Mouse (Mus musculus) midbrain, postnatal 0 days (tissue): ENCODE results near the gene Srrm2. TPM values are rescaled to one million over a fixed set of nuclear protein-coding genes. Genes with fewer than 3 reads are reported as not detected.
"Not testable (repeated sequence)": the region's sequence is repeated elsewhere in the genome, so short reads cannot be mapped to it uniquely, and the experiment has no call there.

Experiments
- ATAC-seq: fragments of 200-750 bp; cut with Nextera tagmentation; 2 replicates; pipeline ENCODE4 v1.8.0; 2017; ENCODE audit warnings: moderate number of reproducible peaks, mild to moderate bottlenecking, moderate TSS enrichment, moderate library complexity; ENCODE audit not compliant: low FRiP score
- DNase-seq: peaks from one replicate; pipeline ENCODE4 v3.0.0-alpha.2; 2015; ENCODE audit warnings: low spot score
- H3K27ac ChIP-seq: fragments of 300-500 bp; sonication (generic); 2 replicates; pipeline ENCODE4 v1.5.1; 2014; ENCODE audit warnings: low read depth, mild to moderate bottlenecking, low read length, mixed read lengths
- H3K27me3 ChIP-seq: fragments of 300-500 bp; sonication (generic); 2 replicates; pipeline ENCODE4 v1.6.1; 2014; ENCODE audit warnings: low read length, control low read depth, mixed read lengths; ENCODE audit not compliant: insufficient read depth
- H3K36me3 ChIP-seq: fragments of 300-500 bp; sonication (generic); 2 replicates; pipeline ENCODE4 v1.6.1; 2014; ENCODE audit warnings: low read length, control low read depth, mixed read lengths; ENCODE audit not compliant: insufficient read depth
- H3K4me1 ChIP-seq: fragments of 300-500 bp; sonication (generic); 2 replicates; pipeline ENCODE4 v1.6.1; 2014; ENCODE audit warnings: mild to moderate bottlenecking, control low read depth, antibody characterized with exemption, low read length, mixed read lengths; ENCODE audit not compliant: insufficient read depth
- H3K4me2 ChIP-seq: fragments of 300-500 bp; sonication (generic); 2 replicates; pipeline ENCODE4 v1.6.1; 2014; ENCODE audit warnings: low read depth, mild to moderate bottlenecking, low read length, mixed read lengths; ENCODE audit not compliant: poor library complexity, severe bottlenecking
- H3K4me3 ChIP-seq: fragments of 300-500 bp; sonication (generic); 2 replicates; pipeline ENCODE4 v1.5.1; 2014; ENCODE audit warnings: low read depth, mild to moderate bottlenecking, low read length, moderate library complexity
- H3K9ac ChIP-seq: fragments of 300-500 bp; sonication (generic); replicated peaks from 2 replicates; pipeline ENCODE4 v1.6.1; 2014; ENCODE audit warnings: mild to moderate bottlenecking, low read length, moderate library complexity, mixed read lengths; ENCODE audit not compliant: poor library complexity, severe bottlenecking
- H3K9me3 ChIP-seq: fragments of 300-500 bp; sonication (generic); 2 replicates; pipeline ENCODE4 v1.6.1; 2016; ENCODE audit warnings: low read length, control low read depth
- CTCF ChIP-seq: IDR thresholded peaks from 2 replicates; pipeline ENCODE4 v1.5.1; 2016; ENCODE audit warnings: antibody characterized with exemption, mild to moderate bottlenecking
- whole genome bisulfite sequencing: fragments of 180-500 bp; shearing (Covaris S2); extraction: QIAGEN DNeasy Blood & Tissue Kit; methylation state at CpG from one replicate; pipeline ENCODE4 v1.1.7; 2014; 5-methylcytosine and 5-hydroxymethylcytosine counted together
- polyA plus RNA-seq: library from polyadenylated mRNA; unstranded; fragments of >200 nt; fragmentation: Nextera tagmentation; extraction: Ambion mirVana; gene quantifications from 2 replicates; pipeline ENCODE4 v1.2.1, GENCODE M21; 2015
- total RNA-seq: library from RNA; depleted of rRNA; stranded (reverse); fragments of >200 nt; gene quantifications from 2 replicates; pipeline ENCODE4 v1.2.3, GENCODE M21; 2014

The Srrm2 gene
- total and polyA plus RNA-seq, 2 experiments from 2014 or later: 162 to 443 TPM

GRCm38 (mm10) chr17:23760231-23760630 is 30.1 kb upstream of the Srrm2 start:
- Histone ChIP-seq H3K9me3 (no peaks in the 10 kb centered on the region), H3K27me3 (no peaks in the 10 kb centered on the region), H3K4me3 (no peak overlapping the region), H3K27ac (no peak overlapping the region), H3K4me1 (no peaks in the 10 kb centered on the region), H3K9ac (no peak overlapping the region), H3K36me3 (peaks cover 68% of the 10 kb centered on the region), H3K4me2 (no peak overlapping the region)
- WGBS: 96% methylated on average over 9 of the region's 9 CpGs
- no peak for ATAC-seq
- TF ChIP-seq CTCF: no peak
- DNase-seq: no peak

GRCm38 (mm10) chr17:23761155-23761554 is 29.2 kb upstream of the Srrm2 start:
- no peak overlapping the region for H3K9ac ChIP-seq
- H3K4me2 ChIP-seq: no peak overlapping the region
- DNase-seq (no peak), ATAC-seq (no peak)
- WGBS: 93% methylated on average over 3 of the region's 3 CpGs
- TF ChIP-seq CTCF: no peak
- H3K27ac ChIP-seq: no peak overlapping the region
- H3K4me3 ChIP-seq: no peak overlapping the region
- no peaks in the 10 kb centered on the region for H3K27me3 ChIP-seq
- H3K36me3 ChIP-seq: peaks cover 61% of the 10 kb centered on the region
- H3K9me3 ChIP-seq: no peaks in the 10 kb centered on the region
- no peaks in the 10 kb centered on the region for H3K4me1 ChIP-seq

- Histone ChIP-seq H3K4me1 (no peaks in the 10 kb centered on the region), H3K4me3 (no peak overlapping the region), H3K27ac (no peak overlapping the region), H3K36me3 (peaks cover 43% of the 10 kb centered on the region), H3K9ac (no peak overlapping the region), H3K27me3 (no peaks in the 10 kb centered on the region), H3K4me2 (no peak overlapping the region), H3K9me3 (no peaks in the 10 kb centered on the region)
- no peak for ATAC-seq
- WGBS: 82% methylated on average over 11 of the region's 11 CpGs
- DNase-seq: no peak
- no peak for TF ChIP-seq CTCF
These were observed 27.4 kb upstream of the Srrm2 start for GRCm38 (mm10) chr17:23762976-23763375.

- no peak for TF ChIP-seq CTCF
- Histone ChIP-seq H3K27me3 (no peaks in the 10 kb centered on the region), H3K9ac (peak overlapping the region; percentile 98), H3K4me1 (peaks cover 5% of the 10 kb centered on the region), H3K4me3 (peak overlapping the region; percentile 65), H3K9me3 (no peaks in the 10 kb centered on the region), H3K27ac (peak overlapping the region; percentile 93), H3K4me2 (peak overlapping the region; percentile 65), H3K36me3 (no peaks in the 10 kb centered on the region)
- ATAC-seq: no peak
- DNase-seq: no peak
- 0% methylated on average over 2 of the region's 2 CpGs for WGBS
These were observed 19.8 kb upstream of the Srrm2 start for GRCm38 (mm10) chr17:23770493-23770892.

GRCm38 (mm10) chr17:23770896-23771283 is 19.4 kb upstream of the Srrm2 start:
- WGBS: under 1% methylated on average over 19 of the region's 19 CpGs
- H3K4me3 ChIP-seq: peak overlapping the region; percentile 65
- H3K9ac ChIP-seq: peak overlapping the region; percentile 98
- H3K36me3 ChIP-seq: no peaks in the 10 kb centered on the region
- no peaks in the 10 kb centered on the region for H3K27me3 ChIP-seq
- no peak for TF ChIP-seq CTCF
- DNase-seq (no peak), ATAC-seq (no peak; the same call in 1 of the 2 replicates)
- peak overlapping the region; percentile 93 for H3K27ac ChIP-seq
- peak overlapping the region; percentile 65 for H3K4me2 ChIP-seq
- H3K9me3 ChIP-seq: no peaks in the 10 kb centered on the region
- H3K4me1 ChIP-seq: peaks cover 5% of the 10 kb centered on the region

- peak within 1 kb of the TSS; percentile 65 for H3K4me2 ChIP-seq
- H3K27me3 ChIP-seq: no peaks in the 10 kb centered on the region
- peak; percentile 9; the same call in 1 of the 2 replicates for TF ChIP-seq CTCF
- ATAC-seq: peak; percentile 98
- H3K27ac ChIP-seq: peak within 1 kb of the TSS; percentile 93
- H3K4me1 ChIP-seq: peaks cover 5% of the 10 kb centered on the region
- no peaks in the 10 kb centered on the region for H3K9me3 ChIP-seq
- H3K4me3 ChIP-seq: peak within 1 kb of the TSS; percentile 65
- no peaks in the 10 kb centered on the region for H3K36me3 ChIP-seq
- DNase-seq: peak; percentile 100
- peak within 1 kb of the TSS; percentile 98 for H3K9ac ChIP-seq
- 3% methylated on average over 58 of the region's 58 CpGs for WGBS
These were observed 18.8 kb upstream of the Srrm2 start, which contains the start of gene Flywch1 for GRCm38 (mm10) chr17:23771284-23772218. TSS of gene Flywch1 (minus strand) at chr17:23771602.

GRCm38 (mm10) chr17:23772219-23772556 is 18.1 kb upstream of the Srrm2 start:
- peak overlapping the region; percentile 65 for H3K4me2 ChIP-seq
- not testable (repeated sequence) for H3K27ac ChIP-seq, H3K27me3 ChIP-seq, H3K36me3 ChIP-seq, ATAC-seq, DNase-seq, H3K9me3 ChIP-seq, H3K4me1 ChIP-seq, H3K9ac ChIP-seq
- H3K4me3 ChIP-seq: peak overlapping the region; percentile 65
- 70% methylated on average over 2 of the region's 2 CpGs for WGBS
